32 mouse cellular contexts compared by ENCODE assay signal in genomic region chr3:72534010-72534409, GRCm38 (mm10).
"Had no signal": no experiment of that assay in that cellular context is flagged by ENCODE, and none has a peak within 500 bp of the region (broad histone marks: within the 10 kb centered on the region; RNA-seq: fewer than 3 reads in every experiment).

No protein-coding gene starts in this region.

- DNase-seq: left cerebral cortex, postnatal 4 days; liver; liver, embryonic 13.5 days; liver, postnatal 0 days; lung, adult 18-20 months; lung, adult 2 months; lung, embryonic 14.5 days; lung, postnatal 10 days; lung, postnatal 14 days; lung, postnatal 36 days; lung, postnatal 4 days; midbrain, embryonic 14.5 days had no signal

- ATAC-seq: liver, embryonic 12.5 days; liver, postnatal 0 days; lung, postnatal 0 days; midbrain, embryonic 13.5 days; midbrain, embryonic 15.5 days; midbrain, embryonic 16.5 days had no signal

- H3K9me3 ChIP-seq: limb, embryonic 10.5 days; limb, embryonic 12.5 days; limb, embryonic 13.5 days; limb, embryonic 15.5 days; liver, embryonic 12.5 days; liver, embryonic 13.5 days; liver, embryonic 15.5 days; lung, embryonic 15.5 days; megakaryocyte, embryonic 14.5 days; midbrain, embryonic 10.5 days; midbrain, embryonic 12.5 days; midbrain, embryonic 13.5 days; midbrain, embryonic 15.5 days; neural tube, embryonic 12.5 days had no signal

- H3K4me1 ChIP-seq: limb, embryonic 10.5 days; limb, embryonic 12.5 days; limb, embryonic 13.5 days; limb, embryonic 15.5 days; liver, embryonic 12.5 days; liver, embryonic 13.5 days; liver, embryonic 15.5 days; lung, embryonic 15.5 days; megakaryocyte, embryonic 14.5 days; midbrain, embryonic 10.5 days; midbrain, embryonic 12.5 days; midbrain, embryonic 13.5 days; midbrain, embryonic 15.5 days; neural tube, embryonic 12.5 days had no signal

- H3K27me3 ChIP-seq: limb, embryonic 12.5 days; limb, embryonic 13.5 days; limb, embryonic 15.5 days; liver, embryonic 12.5 days; liver, embryonic 13.5 days; liver, embryonic 15.5 days; lung, embryonic 15.5 days; megakaryocyte, embryonic 14.5 days; midbrain, embryonic 12.5 days; midbrain, embryonic 13.5 days; midbrain, embryonic 15.5 days; neural tube, embryonic 12.5 days had no signal

- H3K4me3 ChIP-seq: limb, embryonic 10.5 days; limb, embryonic 12.5 days; limb, embryonic 13.5 days; limb, embryonic 15.5 days; liver, embryonic 12.5 days; liver, embryonic 13.5 days; liver, embryonic 15.5 days; lung, embryonic 15.5 days; megakaryocyte, embryonic 14.5 days; midbrain, embryonic 10.5 days; midbrain, embryonic 12.5 days; midbrain, embryonic 13.5 days; midbrain, embryonic 15.5 days; myocyte; neural tube, embryonic 12.5 days had no signal

- H3K36me3 ChIP-seq: limb, embryonic 10.5 days; limb, embryonic 12.5 days; limb, embryonic 13.5 days; limb, embryonic 15.5 days; liver, embryonic 12.5 days; liver, embryonic 13.5 days; liver, embryonic 15.5 days; lung, embryonic 15.5 days; midbrain, embryonic 10.5 days; midbrain, embryonic 12.5 days; midbrain, embryonic 13.5 days; midbrain, embryonic 15.5 days; neural tube, embryonic 12.5 days had no signal

- H3K27ac ChIP-seq: limb, embryonic 10.5 days; limb, embryonic 12.5 days; limb, embryonic 13.5 days; limb, embryonic 15.5 days; liver, embryonic 12.5 days; liver, embryonic 13.5 days; liver, embryonic 14.5 days; liver, embryonic 15.5 days; lung, embryonic 15.5 days; macrophage; midbrain, embryonic 10.5 days; midbrain, embryonic 12.5 days; midbrain, embryonic 13.5 days; midbrain, embryonic 15.5 days; neural tube, embryonic 12.5 days had no signal

- H3K4me2 ChIP-seq: limb, embryonic 12.5 days; limb, embryonic 13.5 days; limb, embryonic 15.5 days; liver, embryonic 11.5 days; liver, embryonic 12.5 days; liver, embryonic 13.5 days; liver, embryonic 15.5 days; lung, embryonic 14.5 days; lung, embryonic 15.5 days; midbrain, embryonic 11.5 days; midbrain, embryonic 12.5 days; midbrain, embryonic 13.5 days; midbrain, embryonic 15.5 days; neural tube, embryonic 12.5 days had no signal

- H3K9ac ChIP-seq: limb, embryonic 12.5 days; limb, embryonic 13.5 days; limb, embryonic 15.5 days; liver, embryonic 12.5 days; liver, embryonic 13.5 days; liver, embryonic 14.5 days; liver, embryonic 15.5 days; liver, postnatal 0 days; lung, embryonic 14.5 days; lung, embryonic 15.5 days; midbrain, embryonic 12.5 days; midbrain, embryonic 13.5 days; midbrain, embryonic 15.5 days; neural tube, embryonic 12.5 days had no signal
